Mouse (Mus musculus) megakaryocyte, embryonic 14.5 days (primary cell): Measurements from ENCODE around the gene Ankrd34c.

ENCODE experiments used
- FLI1 ChIP-seq: IDR thresholded peaks from 2 replicates; pipeline ENCODE4 v1.6.1; 2012; ENCODE audit warnings: low read length, inconsistent platforms, mixed read lengths
- GATA1 ChIP-seq: IDR thresholded peaks from 3 replicates; pipeline ENCODE4 v1.6.1; 2012; ENCODE audit warnings: mixed read lengths, low read length, inconsistent platforms, borderline replicate concordance

DNA sequence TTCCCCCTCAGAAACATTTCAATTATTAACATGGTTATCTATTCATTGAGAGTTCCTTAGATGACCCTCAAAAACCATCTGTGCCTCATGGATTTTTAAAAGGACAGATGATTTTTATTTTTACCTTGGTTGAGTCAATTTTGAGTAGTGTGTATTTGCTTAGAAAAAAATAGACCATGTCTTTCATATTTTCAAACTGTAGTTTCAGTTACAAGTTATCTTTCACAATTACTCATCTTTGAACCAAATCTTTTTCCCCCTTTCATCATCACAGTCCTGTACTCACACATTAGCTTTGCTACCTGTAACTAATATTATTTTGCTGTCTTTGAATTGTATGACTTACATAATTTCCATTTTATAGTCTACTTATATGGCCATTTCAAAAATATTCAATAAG is 1.8 kb upstream of the Ankrd34c start:
- no peak for TF ChIP-seq GATA1
- no peak for TF ChIP-seq FLI1
